Mouse (Mus musculus) lung, embryonic 15.5 days (tissue): Measurements from ENCODE around the gene Hoxd8. TPM values are rescaled to one million over a fixed set of nuclear protein-coding genes. Genes with fewer than 3 reads are reported as not detected.

ENCODE experiments used
- ATAC-seq: fragments of 200-750 bp; cut with Nextera tagmentation; 2 replicates; pipeline ENCODE4 v1.8.0; 2017; ENCODE audit warnings: moderate number of reproducible peaks, borderline replicate concordance; ENCODE audit not compliant: low FRiP score, low TSS enrichment; ENCODE audit errors: extremely low read depth
- H3K27ac ChIP-seq: fragments of 300-500 bp; sonication (generic); 2 replicates; pipeline ENCODE4 v1.5.1; 2015; ENCODE audit warnings: moderate library complexity, mild to moderate bottlenecking, inconsistent platforms
- H3K27me3 ChIP-seq: fragments of 300-500 bp; sonication (generic); 2 replicates; pipeline ENCODE4 v1.6.1; 2015; ENCODE audit warnings: inconsistent platforms
- H3K36me3 ChIP-seq: fragments of 300-500 bp; sonication (generic); 2 replicates; pipeline ENCODE4 v1.6.1; 2015; ENCODE audit warnings: inconsistent platforms
- H3K4me1 ChIP-seq: fragments of 300-500 bp; sonication (generic); 2 replicates; pipeline ENCODE4 v1.6.1; 2015; ENCODE audit warnings: inconsistent platforms
- H3K4me2 ChIP-seq: fragments of 300-500 bp; sonication (generic); 2 replicates; pipeline ENCODE4 v1.6.1; 2015; ENCODE audit warnings: inconsistent platforms, mild to moderate bottlenecking, moderate library complexity
- H3K4me3 ChIP-seq: fragments of 300-500 bp; sonication (generic); 2 replicates; pipeline ENCODE4 v1.5.1; 2015; ENCODE audit warnings: mild to moderate bottlenecking, inconsistent platforms
- H3K9ac ChIP-seq: fragments of 300-500 bp; sonication (generic); 2 replicates; pipeline ENCODE4 v1.6.1; 2015; ENCODE audit warnings: inconsistent platforms
- H3K9me3 ChIP-seq: fragments of 300-500 bp; sonication (generic); 2 replicates; pipeline ENCODE4 v1.6.1; 2016; ENCODE audit warnings: inconsistent platforms
- WGBS: fragments of 180-500 bp; shearing (Covaris S2); methylation state at CpG from one replicate; pipeline ENCODE4 v1.1.7; 2015; 5-methylcytosine and 5-hydroxymethylcytosine counted together
- polyA plus RNA-seq: library from polyadenylated mRNA; unstranded; fragments of >200 nt; fragmentation: Nextera tagmentation; extraction: Ambion mirVana; gene quantifications from 2 replicates; pipeline ENCODE4 v1.2.1, GENCODE M21; 2015

Hoxd8 gene
- polyA plus RNA-seq, 1 experiment from 2014 or later = 0.39 TPM

DNA sequence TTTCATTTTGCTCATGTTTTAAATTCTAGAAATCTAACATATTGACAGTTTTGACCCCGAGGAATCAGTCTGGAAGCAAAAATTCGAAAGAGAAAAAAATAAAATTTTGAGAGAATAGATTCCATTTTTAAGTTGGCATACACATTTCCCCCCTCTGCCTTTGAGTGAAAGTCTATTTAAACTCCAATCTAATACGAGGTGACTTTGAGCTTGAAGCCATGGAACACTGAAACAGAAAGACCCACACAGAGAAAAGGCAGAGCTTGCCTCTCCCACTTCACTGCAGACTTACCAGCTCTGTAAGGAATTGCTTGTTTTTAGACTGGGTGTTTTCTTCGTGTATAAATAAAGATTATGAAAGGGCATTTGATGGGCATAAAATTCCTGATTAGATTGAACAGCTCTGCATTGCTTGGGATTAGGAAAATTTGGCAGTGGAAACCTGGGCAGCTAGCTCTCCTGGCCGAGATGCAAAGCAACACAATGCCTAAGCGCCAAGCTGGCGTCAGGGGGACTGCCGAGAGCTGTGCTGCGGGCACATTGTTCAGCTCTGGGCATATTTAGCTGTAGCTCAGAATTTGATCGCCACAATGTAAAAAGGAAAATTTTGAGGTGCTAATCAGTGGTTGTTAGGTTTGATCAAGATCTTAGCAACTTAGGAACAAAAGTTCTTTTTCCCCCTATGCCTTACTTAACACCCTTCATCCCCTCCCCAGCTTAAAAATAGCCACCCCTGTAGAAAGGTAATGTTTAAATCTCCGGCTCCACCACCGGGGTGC, 15.4 kb upstream of the Hoxd8 start:
- no peak overlapping the region for H3K9ac ChIP-seq

DNA sequence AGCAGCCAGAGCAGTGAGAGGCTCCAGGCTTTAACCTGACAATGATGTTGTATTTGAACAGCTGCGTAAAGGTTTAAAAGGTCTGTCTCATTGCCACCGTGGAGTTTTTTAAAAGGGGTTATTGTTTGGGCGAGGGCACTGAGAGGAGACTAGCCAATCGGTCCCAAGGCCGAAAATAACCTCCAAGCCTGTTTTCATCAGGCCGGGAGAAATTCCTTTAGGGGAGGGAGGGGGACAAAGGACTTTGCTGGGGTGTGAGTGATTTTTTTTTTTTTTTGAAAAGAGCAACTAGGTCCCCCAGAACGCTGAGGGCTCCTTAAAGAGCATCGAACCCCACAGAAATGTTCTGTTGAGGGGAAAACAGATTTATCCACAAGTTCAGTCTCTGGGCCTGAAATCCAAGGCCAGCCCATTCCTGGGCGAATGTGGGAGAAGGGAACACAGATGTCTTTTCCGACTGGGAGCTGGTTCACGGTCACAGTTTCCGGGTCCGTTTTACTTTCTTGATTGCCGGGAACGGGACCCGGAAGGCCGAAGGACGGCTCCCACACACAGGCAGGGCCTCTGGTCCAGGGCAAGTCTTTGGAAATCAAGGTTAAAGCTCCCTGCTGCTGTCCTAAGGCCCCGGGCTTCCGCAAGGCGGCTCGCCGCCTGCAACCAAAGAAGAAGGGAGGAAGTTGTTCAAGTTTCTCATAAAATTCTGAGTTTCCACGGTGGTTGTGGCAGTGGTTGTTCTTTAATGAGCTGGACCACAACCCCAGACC, 14.7 kb upstream of the Hoxd8 start:
- no peak overlapping the region for H3K4me3 ChIP-seq
- no peak overlapping the region for H3K9ac ChIP-seq
- WGBS = 1% methylated on average over 24 of the region's 24 CpGs
- no peaks in the 10 kb centered on the region for H3K9me3 ChIP-seq
- H3K27ac ChIP-seq = no peak overlapping the region
- no peak overlapping the region for H3K4me2 ChIP-seq
- ATAC-seq = no peak
- H3K4me1 ChIP-seq = peaks cover 3% of the 10 kb centered on the region; the same call in 1 of the 2 replicates
- H3K27me3 ChIP-seq = peaks cover 97% of the 10 kb centered on the region
- no peaks in the 10 kb centered on the region for H3K36me3 ChIP-seq

More for the DNA sequence above, 15.4 kb upstream of the Hoxd8 start:
- WGBS = 4% methylated on average over 12 of the region's 12 CpGs
- no peak overlapping the region for H3K4me3 ChIP-seq
- no peaks in the 10 kb centered on the region for H3K9me3 ChIP-seq
- no peak overlapping the region for H3K27ac ChIP-seq
- H3K36me3 ChIP-seq = no peaks in the 10 kb centered on the region
- H3K4me1 ChIP-seq = peaks cover 3% of the 10 kb centered on the region; the same call in 1 of the 2 replicates
- no peak for ATAC-seq
- no peak overlapping the region for H3K4me2 ChIP-seq
- peaks cover 97% of the 10 kb centered on the region for H3K27me3 ChIP-seq

DNA sequence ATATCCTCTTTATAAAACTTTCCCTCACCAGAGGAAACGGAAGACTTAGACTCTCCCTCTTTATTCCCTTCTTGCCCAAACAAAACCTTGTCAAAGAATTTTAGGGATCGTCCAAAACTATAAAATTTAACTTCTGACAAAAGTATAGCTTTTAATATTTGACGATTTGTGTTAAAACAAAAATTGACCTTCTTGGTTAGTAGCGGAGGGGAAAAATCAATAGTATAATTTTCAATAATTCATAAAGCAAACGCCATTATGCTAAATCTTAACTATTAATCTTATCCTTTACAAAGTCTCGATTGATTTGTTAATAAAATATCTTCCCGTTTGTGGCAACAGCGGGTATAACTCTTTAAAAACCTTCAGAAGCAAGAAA, 14.1 kb upstream of the Hoxd8 start:
- 8% methylated on average over 8 of the region's 8 CpGs for WGBS
- H3K36me3 ChIP-seq = no peaks in the 10 kb centered on the region
- ATAC-seq = no peak
- H3K27me3 ChIP-seq = peaks cover 97% of the 10 kb centered on the region
- no peak overlapping the region for H3K27ac ChIP-seq
- no peaks in the 10 kb centered on the region for H3K9me3 ChIP-seq
- no peak overlapping the region for H3K9ac ChIP-seq
- no peak overlapping the region for H3K4me3 ChIP-seq
- H3K4me2 ChIP-seq = no peak overlapping the region
- peaks cover 3% of the 10 kb centered on the region; the same call in 1 of the 2 replicates for H3K4me1 ChIP-seq

DNA sequence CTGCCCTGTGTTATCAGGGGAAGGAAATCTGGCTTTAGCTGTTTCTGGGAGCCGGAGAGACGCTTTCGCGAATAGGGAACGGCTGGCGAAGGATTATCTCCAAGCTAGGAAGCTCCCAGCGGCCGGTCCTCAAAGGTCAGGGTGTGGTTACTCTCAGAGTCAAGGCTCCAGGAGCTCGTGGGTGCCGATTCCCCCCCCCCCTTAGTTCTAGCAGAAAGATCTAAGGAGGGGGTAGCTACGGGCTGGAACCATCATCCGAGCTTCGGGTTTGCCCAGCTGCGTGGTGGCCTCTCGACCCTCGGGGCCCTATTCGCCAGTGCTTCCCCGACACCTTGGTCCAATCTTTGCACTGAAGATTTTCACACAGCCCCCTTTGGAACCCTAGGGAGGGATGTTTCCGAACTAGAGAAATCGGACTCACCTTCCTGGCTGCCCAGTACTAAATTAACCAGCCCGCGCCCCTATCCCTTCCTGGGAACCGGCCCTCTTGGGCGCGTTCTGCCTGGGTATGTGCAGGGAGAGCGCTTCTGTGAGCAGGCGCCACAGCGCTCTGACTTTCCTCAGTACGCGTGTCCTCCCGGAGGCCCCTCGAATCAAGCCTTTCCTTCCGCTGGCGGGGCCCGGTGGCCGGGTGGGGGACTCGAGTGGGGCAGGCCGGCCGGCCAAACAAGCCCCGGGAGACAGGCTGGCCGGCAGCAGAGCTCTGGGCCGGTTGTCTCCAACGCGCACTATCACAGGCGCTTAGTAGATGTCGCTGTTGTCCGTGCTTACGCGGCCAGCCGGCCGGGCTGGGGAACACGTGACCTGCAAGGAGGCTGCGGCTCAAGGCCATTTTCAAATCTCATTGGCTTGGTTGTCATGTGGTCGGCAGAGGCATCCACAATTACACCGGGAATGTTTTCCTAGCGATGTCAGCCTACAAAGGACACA, 13.1 kb upstream of the Hoxd8 start, which contains the start of gene Hoxd10:
Gene Hoxd10 (plus strand): TSS at position 903 of the 930 bp plus-strand sequence.
- no peaks in the 10 kb centered on the region for H3K36me3 ChIP-seq
- no peak within 1 kb of the TSS for H3K4me3 ChIP-seq
- H3K4me2 ChIP-seq = no peak within 1 kb of the TSS
- no peaks in the 10 kb centered on the region for H3K9me3 ChIP-seq
- peaks cover 98% of the 10 kb centered on the region for H3K27me3 ChIP-seq
- peaks cover 3% of the 10 kb centered on the region; the same call in 1 of the 2 replicates for H3K4me1 ChIP-seq
- under 1% methylated on average over 56 of the region's 56 CpGs for WGBS
- H3K27ac ChIP-seq = no peak within 1 kb of the TSS
- peak; percentile 73; the same call in 1 of the 2 replicates for ATAC-seq
- H3K9ac ChIP-seq = no peak within 1 kb of the TSS

DNA sequence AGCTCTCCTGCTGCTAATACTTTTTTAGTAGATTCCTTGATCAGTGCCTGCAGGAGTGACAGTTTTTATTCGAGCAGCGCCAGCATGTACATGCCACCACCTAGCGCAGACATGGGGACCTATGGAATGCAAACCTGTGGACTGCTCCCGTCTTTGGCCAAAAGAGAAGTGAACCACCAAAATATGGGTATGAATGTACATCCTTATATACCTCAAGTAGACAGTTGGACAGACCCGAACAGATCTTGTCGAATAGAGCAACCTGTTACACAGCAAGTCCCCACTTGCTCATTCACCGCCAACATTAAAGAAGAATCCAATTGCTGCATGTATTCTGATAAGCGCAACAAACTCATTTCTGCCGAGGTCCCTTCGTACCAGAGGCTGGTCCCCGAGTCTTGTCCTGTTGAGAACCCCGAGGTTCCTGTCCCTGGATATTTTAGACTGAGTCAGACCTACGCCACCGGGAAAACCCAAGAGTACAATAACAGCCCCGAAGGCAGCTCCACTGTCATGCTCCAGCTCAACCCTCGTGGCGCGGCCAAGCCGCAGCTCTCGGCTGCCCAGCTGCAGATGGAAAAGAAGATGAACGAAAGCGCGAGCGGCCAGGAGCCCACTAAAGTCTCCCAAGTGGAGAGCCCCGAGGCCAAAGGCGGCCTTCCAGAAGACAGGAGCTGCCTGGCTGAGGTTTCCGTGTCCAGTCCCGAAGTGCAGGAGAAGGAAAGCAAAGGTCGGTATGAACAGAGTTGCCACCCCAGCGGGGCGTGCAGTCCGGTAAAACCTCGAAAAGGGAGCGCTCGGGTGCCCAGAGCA, 12.2 kb upstream of the Hoxd8 start:
- WGBS = 5% methylated on average over 35 of the region's 35 CpGs
- H3K4me3 ChIP-seq = no peak overlapping the region
- H3K27me3 ChIP-seq = peaks cover 98% of the 10 kb centered on the region
- H3K9me3 ChIP-seq = no peaks in the 10 kb centered on the region
- H3K4me2 ChIP-seq = no peak overlapping the region
- peaks cover 3% of the 10 kb centered on the region; the same call in 1 of the 2 replicates for H3K4me1 ChIP-seq
- ATAC-seq = no peak
- H3K9ac ChIP-seq = no peak overlapping the region
- H3K36me3 ChIP-seq = no peaks in the 10 kb centered on the region
- H3K27ac ChIP-seq = no peak overlapping the region

DNA sequence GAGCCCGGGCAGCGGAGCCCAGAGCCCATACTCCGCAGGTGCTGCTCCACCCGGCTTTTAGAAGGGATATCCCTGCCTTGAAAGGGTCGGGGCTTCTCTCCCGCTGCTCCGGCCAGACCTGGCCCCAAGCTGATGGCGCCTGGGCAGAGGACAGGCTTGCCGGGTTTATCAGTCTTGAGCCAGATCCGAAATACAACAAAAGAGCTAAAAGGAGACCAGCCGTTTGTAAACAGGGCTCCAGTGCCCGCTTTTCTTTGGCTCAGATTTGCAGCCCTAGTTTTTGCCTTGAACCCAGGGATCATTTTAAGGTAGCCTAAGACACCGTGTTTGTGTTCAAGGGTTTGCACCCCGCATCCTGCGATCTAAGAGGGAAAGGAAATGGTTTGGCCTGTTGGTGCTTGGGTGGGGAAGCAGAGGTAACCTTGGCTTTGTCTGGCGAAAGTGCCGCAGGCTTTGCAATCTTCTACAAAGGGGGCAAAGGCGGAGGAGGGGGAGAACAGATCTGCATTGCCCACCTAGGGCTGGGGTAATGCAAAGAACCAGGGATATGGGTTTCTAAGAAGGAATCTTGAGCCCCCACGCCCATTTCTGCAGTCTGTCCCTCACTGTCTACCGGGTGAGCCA, 11.5 kb upstream of the Hoxd8 start:
- H3K9ac ChIP-seq = no peak overlapping the region
- H3K36me3 ChIP-seq = no peaks in the 10 kb centered on the region
- WGBS = 1% methylated on average over 20 of the region's 20 CpGs
- no peak overlapping the region for H3K27ac ChIP-seq
- H3K4me2 ChIP-seq = no peak overlapping the region
- ATAC-seq = no peak
- peaks cover 8% of the 10 kb centered on the region for H3K4me1 ChIP-seq
- H3K4me3 ChIP-seq = no peak overlapping the region
- peaks cover 98% of the 10 kb centered on the region for H3K27me3 ChIP-seq
- H3K9me3 ChIP-seq = no peaks in the 10 kb centered on the region

DNA sequence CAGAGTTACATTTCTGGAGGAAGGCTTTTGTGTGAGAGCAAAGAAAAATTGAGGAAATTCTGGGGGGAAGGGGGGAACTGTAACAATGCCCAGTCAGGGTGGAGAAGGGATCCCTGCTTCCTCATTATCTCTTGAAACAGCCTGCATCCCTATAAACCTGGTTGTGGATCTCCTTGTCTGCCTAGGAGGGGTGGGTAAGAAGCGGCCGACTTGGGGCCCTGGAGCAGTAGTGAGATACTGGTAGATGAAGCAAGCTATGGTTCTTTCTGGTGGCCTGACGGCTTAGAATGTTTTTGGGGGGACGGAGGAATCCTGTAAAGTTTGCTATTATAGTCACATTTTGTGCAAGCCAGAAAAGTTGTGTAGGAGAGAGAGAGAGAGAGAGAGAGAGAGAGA, 11.0 kb upstream of the Hoxd8 start:
- no peak for ATAC-seq
- Histone ChIP-seq H3K4me1 (peaks cover 13% of the 10 kb centered on the region), H3K27me3 (peaks cover 98% of the 10 kb centered on the region), H3K4me3 (no peak overlapping the region), H3K9me3 (no peaks in the 10 kb centered on the region), H3K36me3 (no peaks in the 10 kb centered on the region), H3K4me2 (no peak overlapping the region), H3K9ac (no peak overlapping the region), H3K27ac (no peak overlapping the region)
- WGBS = 14% methylated on average over 4 of the region's 4 CpGs

DNA sequence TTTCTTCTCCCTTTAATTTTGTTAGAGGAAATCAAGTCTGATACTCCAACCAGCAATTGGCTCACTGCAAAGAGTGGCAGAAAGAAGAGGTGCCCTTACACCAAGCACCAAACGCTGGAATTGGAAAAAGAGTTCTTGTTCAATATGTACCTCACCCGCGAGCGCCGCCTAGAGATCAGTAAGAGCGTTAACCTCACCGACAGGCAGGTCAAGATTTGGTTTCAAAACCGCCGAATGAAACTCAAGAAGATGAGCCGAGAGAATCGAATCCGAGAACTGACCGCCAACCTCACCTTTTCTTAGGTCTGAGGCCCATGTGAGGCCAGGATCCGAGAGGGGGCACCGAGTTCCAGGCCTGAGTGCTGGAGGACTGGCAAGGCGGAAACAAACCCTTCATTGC, 10.3 kb upstream of the Hoxd8 start:
- H3K9me3 ChIP-seq = no peaks in the 10 kb centered on the region
- no peak overlapping the region for H3K9ac ChIP-seq
- H3K27ac ChIP-seq = no peak overlapping the region
- peaks cover 98% of the 10 kb centered on the region for H3K27me3 ChIP-seq
- H3K4me2 ChIP-seq = no peak overlapping the region
- H3K36me3 ChIP-seq = no peaks in the 10 kb centered on the region
- peaks cover 15% of the 10 kb centered on the region for H3K4me1 ChIP-seq
- no peak overlapping the region for H3K4me3 ChIP-seq
- ATAC-seq = no peak
- 2% methylated on average over 16 of the region's 16 CpGs for WGBS

DNA sequence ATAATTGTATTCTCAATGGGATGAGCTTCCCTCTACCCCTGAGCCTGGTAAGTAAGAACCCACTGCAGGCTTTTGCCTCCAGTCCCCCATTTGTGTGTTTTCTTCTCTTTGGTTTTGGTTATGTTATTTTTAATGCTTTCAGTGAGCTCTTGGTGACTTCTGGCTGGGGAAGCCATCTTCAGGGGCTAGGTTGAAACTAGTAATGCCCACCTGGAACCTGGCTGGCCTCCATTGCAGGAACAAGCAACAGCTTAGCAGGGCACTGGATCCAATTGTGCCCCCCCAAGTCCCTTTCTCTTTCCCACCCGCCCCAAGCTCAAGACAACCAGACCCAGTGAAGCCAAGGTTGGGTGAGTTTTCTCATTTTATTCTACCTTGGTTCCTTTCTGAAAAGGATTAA, 9.0 kb upstream of the Hoxd8 start:
- Histone ChIP-seq H3K27me3 (peaks cover 99% of the 10 kb centered on the region), H3K27ac (no peak overlapping the region), H3K9ac (no peak overlapping the region), H3K4me2 (no peak overlapping the region), H3K36me3 (no peaks in the 10 kb centered on the region), H3K9me3 (no peaks in the 10 kb centered on the region), H3K4me1 (peaks cover 15% of the 10 kb centered on the region), H3K4me3 (no peak overlapping the region)
- ATAC-seq = no peak
- 14% methylated on average over 1 of the region's 1 CpGs for WGBS

DNA sequence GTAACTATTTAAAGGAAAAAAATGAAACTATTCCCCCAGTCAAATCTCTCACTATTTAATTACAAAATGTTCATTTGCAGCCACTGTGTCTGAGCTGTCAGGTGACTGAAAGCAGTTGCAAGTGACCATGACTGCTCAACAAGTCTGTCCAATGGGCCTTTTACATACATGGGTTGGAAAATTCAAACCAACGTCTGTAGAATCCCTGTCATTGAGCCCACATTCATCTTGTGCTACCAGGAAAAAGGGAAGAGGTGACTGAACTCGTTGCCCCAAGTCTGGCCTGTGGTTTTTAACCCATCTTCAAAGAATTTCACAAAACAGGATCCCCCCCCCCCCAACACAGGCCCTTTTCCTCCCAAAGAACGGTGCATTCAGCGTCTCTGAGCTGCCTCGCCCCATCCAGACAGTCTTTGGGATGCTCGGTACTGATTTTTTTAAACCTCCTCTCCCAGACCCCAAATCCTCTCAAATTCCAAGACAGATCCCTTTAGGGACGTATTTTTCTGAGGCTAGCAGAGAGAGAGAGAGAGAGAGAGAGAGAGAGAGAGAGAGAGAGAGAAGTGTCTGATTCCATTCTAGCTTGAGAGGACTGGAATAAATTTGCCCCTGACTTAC, 8.5 kb upstream of the Hoxd8 start:
- H3K4me1 ChIP-seq = peaks cover 15% of the 10 kb centered on the region
- no peak overlapping the region for H3K4me2 ChIP-seq
- 2% methylated on average over 7 of the region's 7 CpGs for WGBS
- no peak for ATAC-seq
- H3K27me3 ChIP-seq = peaks cover 100% of the 10 kb centered on the region
- H3K36me3 ChIP-seq = no peaks in the 10 kb centered on the region
- H3K9ac ChIP-seq = no peak overlapping the region
- H3K4me3 ChIP-seq = no peak overlapping the region
- H3K9me3 ChIP-seq = no peaks in the 10 kb centered on the region
- H3K27ac ChIP-seq = no peak overlapping the region
